In the genomic region with DNA sequence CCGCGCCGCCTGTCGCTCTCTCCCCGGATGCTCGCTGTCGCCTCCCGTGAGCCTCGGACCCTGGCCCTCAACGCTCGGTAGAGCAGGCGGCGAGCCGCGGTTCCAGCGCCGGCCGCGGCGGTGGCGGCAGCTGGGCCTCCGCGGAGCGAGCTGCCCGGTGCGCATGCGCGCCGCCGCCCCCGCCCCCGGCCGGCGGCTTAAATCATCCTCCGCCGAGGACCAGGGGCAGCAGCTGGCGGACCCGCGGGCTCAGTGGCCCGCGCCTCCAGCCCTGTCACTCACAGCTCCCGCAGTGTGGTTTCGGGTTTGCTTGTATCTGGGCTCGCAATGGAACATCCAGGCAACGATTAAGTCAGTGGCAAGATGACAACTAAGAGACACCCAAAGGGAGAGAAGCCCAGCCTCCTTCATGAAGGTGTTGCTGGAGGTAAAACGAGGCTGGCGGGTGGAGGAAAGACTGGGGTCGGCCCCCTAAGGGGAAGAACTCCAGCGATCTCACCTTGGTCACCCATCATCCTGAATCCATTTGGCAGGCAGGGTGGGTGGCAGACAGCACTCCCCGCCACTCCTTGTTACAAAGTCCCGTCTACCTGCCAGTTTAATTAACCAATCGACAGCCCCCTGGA, we compare ENCODE assay signal across 8 mouse cellular contexts. TPM values are rescaled to one million over a fixed set of nuclear protein-coding genes. Genes with fewer than 3 reads are reported as not detected.
DNase-seq lines count a peak whose midpoint lies in the region; ATAC-seq and TF ChIP-seq lines count a peak whose summit lies in the region.

Gene Stxbp5, minus strand, starts transcription at position 9 of the 626 bp plus-strand sequence.

- no peaks in the 10 kb centered on the region for H3K27me3 ChIP-seq in C2C12 (ENCODE audit: control insufficient read depth, insufficient read depth, insufficient read length)
- no peaks in the 10 kb centered on the region for H3K27me3 ChIP-seq in embryonic facial prominence, embryonic 15.5 days
- H3K27me3 ChIP-seq in limb, embryonic 13.5 days, result no peaks in the 10 kb centered on the region
- H3K27me3 ChIP-seq in midbrain, embryonic 15.5 days (replicated peaks), result no peaks in the 10 kb centered on the region
- peaks cover 5% of the 10 kb centered on the region for H3K27me3 ChIP-seq in spleen, adult 2 months (ENCODE audit: control insufficient read depth, insufficient read depth, low read length)

- peaks cover 9% of the 10 kb centered on the region for H3K4me1 ChIP-seq in bone marrow macrophage, adult 2 months (ENCODE audit: control insufficient read depth, insufficient read depth, low read length)
- peaks cover 6% of the 10 kb centered on the region; the same call in 1 of the 2 replicates for H3K4me1 ChIP-seq in embryonic facial prominence, embryonic 15.5 days
- H3K4me1 ChIP-seq in limb, embryonic 13.5 days, result peaks cover 15% of the 10 kb centered on the region
- H3K4me1 ChIP-seq in midbrain, embryonic 15.5 days, result peaks cover 19% of the 10 kb centered on the region
- H3K4me1 ChIP-seq in spleen, adult 2 months (ENCODE audit: control insufficient read depth, insufficient read depth, insufficient read length), result peaks cover 2% of the 10 kb centered on the region

- peaks cover 47% of the 10 kb centered on the region for H3K79me2 ChIP-seq in C2C12 (ENCODE audit: control insufficient read depth, insufficient read depth)

- no peak for TF ChIP-seq POLR2A in bone marrow macrophage, adult 2 months (IDR thresholded peaks at IDR 0.05; ENCODE audit: borderline replicate concordance, low read depth, low read length)
- TF ChIP-seq POLR2A in spleen, adult 2 months (IDR thresholded peaks at IDR 0.05; ENCODE audit: low read depth, low read length), result peak; percentile 2; the same call in 1 of the 2 replicates

- ATAC-seq in embryonic facial prominence, embryonic 15.5 days (ENCODE audit: insufficient number of reproducible peaks, low FRiP score, low TSS enrichment, low read depth), result peak; percentile 77
- peak; percentile 73 for ATAC-seq in limb, embryonic 13.5 days (ENCODE audit: low FRiP score, low read depth)
- peak; percentile 80 for ATAC-seq in midbrain, embryonic 15.5 days (replicated peaks)

- under 1% methylated on average over 50 of the region's 52 CpGs for WGBS in embryonic facial prominence, embryonic 15.5 days
- 0% methylated on average over 43 of the region's 52 CpGs for WGBS in limb, embryonic 13.5 days
- under 1% methylated on average over 52 of the region's 52 CpGs for WGBS in midbrain, embryonic 15.5 days
- under 1% methylated on average over 51 of the region's 52 CpGs for WGBS in spleen, adult 2 months

- peak within 1 kb of the TSS; percentile 93 for H3K9ac ChIP-seq in embryonic facial prominence, embryonic 15.5 days
- H3K9ac ChIP-seq in limb, embryonic 13.5 days, result peak within 1 kb of the TSS; percentile 96
- H3K9ac ChIP-seq in midbrain, embryonic 15.5 days, result peak within 1 kb of the TSS; percentile 86

- no peaks in the 10 kb centered on the region for H3K9me3 ChIP-seq in embryonic facial prominence, embryonic 15.5 days (replicated peaks)
- H3K9me3 ChIP-seq in limb, embryonic 13.5 days, result no peaks in the 10 kb centered on the region
- H3K9me3 ChIP-seq in midbrain, embryonic 15.5 days, result no peaks in the 10 kb centered on the region

- H3K4me2 ChIP-seq in embryonic facial prominence, embryonic 15.5 days (replicated peaks), result peak within 1 kb of the TSS; percentile 96
- H3K4me2 ChIP-seq in limb, embryonic 13.5 days (replicated peaks), result peak within 1 kb of the TSS; percentile 96
- H3K4me2 ChIP-seq in midbrain, embryonic 15.5 days, result peak within 1 kb of the TSS; percentile 95

- peak within 1 kb of the TSS; percentile 88 for H3ac ChIP-seq in C2C12 (ENCODE audit: control insufficient read depth, insufficient read length, low read depth)

- H3K79me3 ChIP-seq in C2C12 (ENCODE audit: low read depth), result peaks cover 22% of the 10 kb centered on the region

- peak within 1 kb of the TSS; percentile 66 for H3K4me3 ChIP-seq in C2C12 (ENCODE audit: insufficient read depth, poor library complexity, severe bottlenecking)
- peak within 1 kb of the TSS; percentile 99 for H3K4me3 ChIP-seq in bone marrow macrophage, adult 2 months (ENCODE audit: insufficient read depth, low read length)
- H3K4me3 ChIP-seq in embryonic facial prominence, embryonic 15.5 days (replicated peaks), result peak within 1 kb of the TSS; percentile 84
- H3K4me3 ChIP-seq in limb, embryonic 13.5 days, result peak within 1 kb of the TSS; percentile 76
- peak within 1 kb of the TSS; percentile 64 for H3K4me3 ChIP-seq in midbrain, embryonic 15.5 days
- H3K4me3 ChIP-seq in spleen, adult 2 months (ENCODE audit: extremely low read depth, insufficient read depth, insufficient read length), result peak within 1 kb of the TSS; percentile 99

- peak within 1 kb of the TSS; percentile 90 for H3K27ac ChIP-seq in bone marrow macrophage, adult 2 months (ENCODE audit: insufficient read depth, low read depth, low read length)
- H3K27ac ChIP-seq in embryonic facial prominence, embryonic 15.5 days (replicated peaks), result peak within 1 kb of the TSS; percentile 95
- H3K27ac ChIP-seq in limb, embryonic 13.5 days, result peak within 1 kb of the TSS; percentile 93
- H3K27ac ChIP-seq in midbrain, embryonic 15.5 days, result peak within 1 kb of the TSS; percentile 95
- H3K27ac ChIP-seq in spleen, adult 2 months (ENCODE audit: insufficient read depth, low read length), result peak within 1 kb of the TSS; percentile 86

- DNase-seq in heart, adult 8-10 months (ENCODE audit: low spot score), result peak; percentile 72
- DNase-seq in kidney, adult 9 months, result peak; percentile 80
- peak; percentile 55 to 66 for DNase-seq in spleen, adult 2 months (ENCODE audit: low read depth in 1 of 2, low spot score in 2 of 2)

- no peak for TF ChIP-seq CTCF in C2C12 (IDR thresholded peaks at IDR 0.05; ENCODE audit: control insufficient read depth, insufficient read depth, insufficient read length)
- no peak for TF ChIP-seq CTCF in bone marrow macrophage, adult 2 months (IDR thresholded peaks at IDR 0.05; ENCODE audit: low read depth, low read length)
- TF ChIP-seq CTCF in spleen, adult 2 months (IDR thresholded peaks at IDR 0.05; ENCODE audit: extremely low read depth, insufficient read depth, insufficient read length, insufficient replicate concordance), result no peak

- peaks cover 4% of the 10 kb centered on the region for H3K36me3 ChIP-seq in C2C12 (ENCODE audit: control insufficient read depth, insufficient read depth)
- no peaks in the 10 kb centered on the region for H3K36me3 ChIP-seq in embryonic facial prominence, embryonic 15.5 days
- no peaks in the 10 kb centered on the region for H3K36me3 ChIP-seq in limb, embryonic 13.5 days
- H3K36me3 ChIP-seq in midbrain, embryonic 15.5 days (replicated peaks), result no peaks in the 10 kb centered on the region
- H3K36me3 ChIP-seq in spleen, adult 2 months (ENCODE audit: control insufficient read depth, insufficient read depth, low read length), result no peaks in the 10 kb centered on the region

TF ChIP-seq in C2C12, 6 proteins besides CTCF, POLR2A, EP300 and RAD21:
- TF ChIP-seq FOSL1 (IDR thresholded peaks at IDR 0.05; ENCODE audit: insufficient read depth, low read length, poor library complexity, severe bottlenecking) (no peak), MYOD1 (IDR thresholded peaks at IDR 0.05; ENCODE audit: control insufficient read depth, insufficient read length, low read depth) (peak; percentile 42), USF1 (IDR thresholded peaks at IDR 0.05; ENCODE audit: low read depth) (no peak), MYOG (IDR thresholded peaks at IDR 0.05; ENCODE audit: control insufficient read depth, extremely low read depth, insufficient read length) (no peak), MAX (IDR thresholded peaks at IDR 0.05) (no peak), CEBPB (IDR thresholded peaks at IDR 0.05; ENCODE audit: low read depth) (no peak)
TF ChIP-seq in C2C12: peak in this region for 1.

RNA-seq across cellular contexts. Expression of gene Stxbp5, which starts in this region (rescaled TPM):
- 4.2 TPM for polyA plus RNA-seq in C2C12 (2012; fragmentation: generic; extraction: Trizol)
- polyA plus RNA-seq in bone marrow macrophage, adult 2 months (2012; ENCODE audit: insufficient read depth, insufficient read length, missing spikeins), result 43.3 and 48.5 TPM in 2 replicates
- 6.2 and 6.5 TPM in 2 replicates for polyA plus RNA-seq in embryonic facial prominence, embryonic 15.5 days (2015; fragmentation: Nextera tagmentation; extraction: Ambion mirVana)
- 10 to 100 TPM; 13.6 to 13.9 (median 13.8) TPM for total RNA-seq in heart, adult 8-10 months (2022)
- 5.0 and 5.6 TPM in 2 replicates for polyA plus RNA-seq in limb, embryonic 13.5 days (2015; fragmentation: Nextera tagmentation; extraction: Ambion mirVana)
- polyA plus RNA-seq in midbrain, embryonic 15.5 days (2015; fragmentation: Nextera tagmentation; extraction: Ambion mirVana), result 9.2 and 10.6 TPM in 2 replicates
- polyA plus RNA-seq in spleen, adult 2 months (2012; rRNA removed), result 9.0 and 12.1 TPM in 2 replicates

Comparison
In these comparisons a context has a peak if more than half of its experiments do, and no peak if none do; other contexts are left out.
1. Peak in every context shown above with its lines: DNase-seq, ATAC-seq, H3K4me3 ChIP-seq and H3K27ac ChIP-seq.